Mouse (Mus musculus) urinary bladder, postnatal 25 days (tissue): Measurements from ENCODE around the gene Tas2r144.

ENCODE experiments used
- DNase-seq: peaks from one replicate; pipeline ENCODE4 v3.0.0; 2022; ENCODE audit warnings: low spot score

Gene Tas2r144

GRCm38 (mm10) chr6:42215028-42215427 lies at the start of gene Tas2r144:
TSS of gene Tas2r144 (plus strand) at chr6:42215328.
- DNase-seq, result no peak

GRCm38 (mm10) chr6:42182462-42182861 lies 32.7 kb upstream of the Tas2r144 start:
- DNase-seq, result no peak

GRCm38 (mm10) chr6:42186230-42186629 lies 28.9 kb upstream of the Tas2r144 start:
- no peak for DNase-seq

- no peak for DNase-seq
Measured at GRCm38 (mm10) chr6:42197710-42198109, 17.4 kb upstream of the Tas2r144 start.

GRCm38 (mm10) chr6:42199498-42199897 lies 15.6 kb upstream of the Tas2r144 start:
- no peak for DNase-seq

- no peak for DNase-seq
Measured at GRCm38 (mm10) chr6:42222286-42222685, 7.2 kb downstream of the Tas2r144 start.

GRCm38 (mm10) chr6:42225046-42225445 lies 9.9 kb downstream of the Tas2r144 start:
- DNase-seq, result no peak

- peak; percentile 60 for DNase-seq
Measured at GRCm38 (mm10) chr6:42227240-42228101, 12.3 kb downstream of the Tas2r144 start.

- DNase-seq, result no peak
Measured at GRCm38 (mm10) chr6:42229610-42230009, 14.5 kb downstream of the Tas2r144 start.

GRCm38 (mm10) chr6:42231191-42231590 lies 16.1 kb downstream of the Tas2r144 start:
- no peak for DNase-seq

- no peak for DNase-seq
Measured at GRCm38 (mm10) chr6:42237276-42237805, 22.2 kb downstream of the Tas2r144 start.

- DNase-seq, result no peak
Measured at GRCm38 (mm10) chr6:42241311-42242045, 26.4 kb downstream of the Tas2r144 start.

GRCm38 (mm10) chr6:42245711-42246353 lies 30.7 kb downstream of the Tas2r144 start, which contains the start of gene Gstk1:
TSS of gene Gstk1 (plus strand) at chr6:42245935.
- DNase-seq, result peak; percentile 69

- no peak for DNase-seq
Measured at GRCm38 (mm10) chr6:42247173-42247572, 32.0 kb downstream of the Tas2r144 start.

- no peak for DNase-seq
Measured at GRCm38 (mm10) chr6:42247981-42248380, 32.9 kb downstream of the Tas2r144 start.

- DNase-seq, result no peak
Measured at GRCm38 (mm10) chr6:42251791-42252190, 36.7 kb downstream of the Tas2r144 start.

- no peak for DNase-seq
Measured at GRCm38 (mm10) chr6:42253103-42253502, 38.0 kb downstream of the Tas2r144 start.

GRCm38 (mm10) chr6:42257303-42257863 lies 42.3 kb downstream of the Tas2r144 start:
- DNase-seq, result peak; percentile 39

GRCm38 (mm10) chr6:42260430-42260829 lies 45.3 kb downstream of the Tas2r144 start:
- no peak for DNase-seq

GRCm38 (mm10) chr6:42261524-42262170 lies 46.5 kb downstream of the Tas2r144 start, which contains the start of gene Tmem139:
TSS of gene Tmem139 (plus strand) at chr6:42261970.
- DNase-seq, result no peak

- DNase-seq, result peak; percentile 99
Measured at GRCm38 (mm10) chr6:42264626-42265312, 49.6 kb downstream of the Tas2r144 start, which contains the start of gene Casp2. TSS of gene Casp2 (plus strand) at chr6:42264985.
